Mouse (Mus musculus) adrenal gland, adult 10 weeks (tissue): Measurements from ENCODE around the gene Zfp664. TPM values are rescaled to one million over a fixed set of nuclear protein-coding genes. Genes with fewer than 3 reads are reported as not detected.

ENCODE experiments used
- polyA plus RNA-seq: library from polyadenylated mRNA; stranded (reverse); fragments of 350-450 nt; fragmentation: Illumina TruSeq; extraction: RNeasy Lipid Tissue Mini Kit (QIAGEN cat#74804); gene quantifications from one replicate; pipeline ENCODE4 v1.2.3, GENCODE M21; 2014; ENCODE audit warnings: low read depth, low replicate concordance

Gene Zfp664
- polyA plus RNA-seq = 89.2 TPM

GRCm38 (mm10) chr5:124862013-124862866, at the start of gene Zfp664, which contains the start of gene Ccdc92:
Gene Zfp664, plus strand, starts transcription at chr5:124862691.
Gene Ccdc92, minus strand, starts transcription at chr5:124862424.

Other genes with a start within 250 kb of the Zfp664 start
- gene Atp6v0a2, start 234.1 kb upstream of the Zfp664 start, polyA plus RNA-seq = 54.8 TPM
- 0.82 TPM for gene Dnah10, start 137.6 kb upstream of the Zfp664 start, polyA plus RNA-seq
- gene Ccdc92, start 267 bp upstream of the Zfp664 start, polyA plus RNA-seq = 0.58 TPM
- 0.82 TPM for gene Rflna, start 140.5 kb downstream of the Zfp664 start, polyA plus RNA-seq